Mouse (Mus musculus) lung, postnatal 36 days (tissue): Measurements from ENCODE around the gene Ddn.
A peak's percentile ranks its signal among the peaks of the same experiment; 100 is the strongest.

Experiments
- DNase-seq: peaks from one replicate; pipeline ENCODE4 v3.0.0; 2022; ENCODE audit warnings: mixed read lengths

Ddn gene

DNA sequence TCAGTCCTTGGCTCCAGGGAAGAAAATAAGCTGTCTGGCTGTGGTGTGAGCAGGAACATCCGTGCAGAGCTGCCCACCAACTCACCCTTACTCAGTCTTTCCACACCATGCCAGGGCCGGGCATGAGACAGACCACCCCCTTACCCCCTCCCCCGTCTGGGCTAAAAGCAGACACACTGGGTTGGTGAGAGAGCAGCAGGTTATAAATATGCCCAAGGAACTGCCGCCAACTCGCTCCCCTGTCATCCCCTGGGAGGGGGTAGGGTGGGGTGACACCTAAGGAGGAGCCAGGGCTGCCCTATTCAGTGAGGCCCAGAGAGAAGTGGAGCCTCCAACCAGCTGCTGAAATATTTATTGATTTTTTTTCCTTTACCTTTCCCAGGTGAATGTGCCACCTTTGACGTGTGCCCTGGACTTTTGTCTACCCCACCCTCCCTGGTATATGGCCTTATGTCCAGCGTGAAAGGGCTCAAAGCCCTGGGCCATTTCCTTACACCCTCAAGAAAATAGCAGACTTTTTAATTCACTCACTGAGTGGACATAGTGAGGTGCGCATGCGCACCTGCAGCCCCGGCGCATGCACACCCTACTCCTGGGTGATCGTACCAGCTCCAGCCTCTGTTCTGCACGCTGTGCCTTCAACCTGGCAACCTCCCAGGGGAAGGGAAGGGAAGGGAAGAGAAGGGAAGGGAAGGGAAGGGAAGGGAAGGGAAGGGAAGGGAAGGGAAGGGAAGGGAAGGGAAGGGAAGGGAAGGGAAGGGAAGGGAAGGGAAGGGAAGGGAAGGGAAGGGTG, 12.3 kb downstream of the Ddn start:
- DNase-seq: no peak

DNA sequence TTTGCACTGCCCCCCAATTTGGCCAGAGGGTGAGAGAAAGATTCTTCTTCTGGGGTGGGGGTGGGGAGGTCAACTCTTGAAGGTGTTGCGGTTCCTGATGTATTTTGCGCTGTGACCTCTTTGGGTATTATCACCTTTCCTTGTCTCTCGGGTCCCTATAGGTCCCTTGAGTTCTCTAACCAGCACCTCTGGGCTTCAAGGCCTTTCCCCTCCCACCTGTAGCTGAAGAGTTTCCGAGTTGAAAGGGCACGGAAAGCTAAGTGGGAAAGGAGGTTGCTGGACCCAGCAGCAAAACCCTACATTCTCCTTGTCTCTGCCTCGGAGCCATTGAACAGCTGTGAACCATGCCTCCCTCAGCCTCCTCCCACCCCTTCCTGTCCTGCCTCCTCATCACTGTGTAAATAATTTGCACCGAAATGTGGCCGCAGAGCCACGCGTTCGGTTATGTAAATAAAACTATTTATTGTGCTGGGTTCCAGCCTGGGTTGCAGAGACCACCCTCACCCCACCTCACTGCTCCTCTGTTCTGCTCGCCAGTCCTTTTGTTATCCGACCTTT, 16.1 kb downstream of the Ddn start:
- no peak for DNase-seq

DNA sequence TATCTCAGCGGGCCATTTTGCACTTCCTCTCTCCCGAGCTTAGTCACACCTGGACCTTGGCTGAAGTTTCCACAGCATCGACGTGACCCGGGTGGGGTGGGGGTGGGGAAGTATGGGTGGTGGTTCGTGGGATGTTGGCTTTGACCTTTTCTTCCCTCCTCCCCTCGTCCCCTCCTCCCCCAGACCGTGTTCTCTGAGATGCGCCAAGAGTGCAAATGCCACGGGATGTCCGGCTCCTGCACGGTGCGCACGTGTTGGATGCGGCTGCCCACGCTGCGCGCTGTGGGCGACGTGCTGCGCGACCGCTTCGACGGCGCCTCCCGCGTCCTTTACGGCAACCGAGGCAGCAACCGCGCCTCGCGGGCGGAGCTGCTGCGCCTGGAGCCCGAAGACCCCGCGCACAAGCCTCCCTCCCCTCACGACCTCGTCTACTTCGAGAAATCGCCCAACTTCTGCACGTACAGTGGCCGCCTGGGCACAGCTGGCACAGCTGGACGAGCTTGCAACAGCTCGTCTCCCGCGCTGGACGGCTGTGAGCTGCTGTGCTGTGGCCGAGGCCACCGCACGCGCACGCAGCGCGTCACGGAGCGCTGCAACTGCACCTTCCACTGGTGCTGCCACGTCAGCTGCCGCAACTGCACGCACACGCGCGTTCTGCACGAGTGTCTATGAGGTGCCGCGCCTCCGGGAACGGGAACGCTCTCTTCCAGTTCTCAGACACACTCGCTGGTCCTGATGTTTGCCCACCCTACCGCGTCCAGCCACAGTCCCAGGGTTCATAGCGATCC, 16.9 kb downstream of the Ddn start:
- no peak for DNase-seq

DNA sequence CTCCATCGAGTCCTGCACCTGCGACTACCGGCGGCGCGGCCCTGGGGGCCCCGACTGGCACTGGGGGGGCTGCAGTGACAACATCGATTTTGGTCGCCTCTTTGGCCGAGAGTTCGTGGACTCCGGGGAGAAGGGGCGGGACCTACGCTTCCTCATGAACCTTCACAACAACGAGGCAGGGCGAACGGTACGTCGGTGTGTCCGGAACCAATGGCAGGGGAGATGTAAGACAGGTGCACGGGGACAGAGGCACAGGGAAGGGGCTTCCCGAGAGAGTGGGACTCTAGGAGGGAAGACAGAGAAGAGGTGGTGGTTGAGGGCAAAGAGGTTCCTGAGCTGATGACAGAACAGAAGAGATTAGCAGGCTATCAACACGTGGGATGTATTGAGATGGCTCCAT, 17.5 kb downstream of the Ddn start:
- DNase-seq: no peak

DNA sequence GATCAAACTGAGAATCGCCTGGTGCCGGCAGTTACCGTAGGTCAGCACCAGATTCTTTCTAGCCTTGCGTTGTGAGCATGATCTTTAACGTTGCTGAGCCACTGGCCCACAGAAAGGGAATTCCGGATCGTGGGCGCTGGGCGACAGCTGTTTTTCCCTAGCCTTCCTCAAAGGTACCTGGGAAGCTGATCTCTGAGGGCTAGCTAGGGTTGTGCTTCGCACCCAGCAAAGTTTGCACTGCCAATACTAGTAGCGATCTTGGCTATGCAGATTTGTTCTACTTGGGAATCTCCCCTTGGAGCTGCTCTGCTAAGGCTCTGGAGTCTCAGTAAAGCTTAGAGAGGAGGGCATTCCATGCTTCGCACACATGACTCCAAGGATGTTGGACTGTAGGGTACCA, 18.1 kb downstream of the Ddn start:
- DNase-seq: no peak

DNA sequence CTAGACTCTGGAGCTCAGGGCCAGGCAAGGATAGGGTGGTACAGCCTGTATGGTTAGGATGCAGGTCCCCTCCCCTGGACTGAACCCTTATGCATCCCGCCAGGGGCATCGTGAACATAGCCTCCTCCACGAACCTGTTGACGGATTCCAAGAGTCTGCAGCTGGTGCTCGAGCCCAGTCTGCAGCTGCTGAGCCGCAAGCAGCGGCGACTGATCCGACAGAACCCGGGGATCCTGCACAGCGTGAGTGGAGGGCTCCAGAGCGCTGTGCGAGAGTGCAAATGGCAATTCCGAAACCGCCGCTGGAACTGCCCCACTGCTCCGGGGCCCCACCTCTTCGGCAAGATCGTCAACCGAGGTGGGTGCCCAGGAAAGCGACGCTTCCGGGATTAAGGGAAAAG, 18.5 kb downstream of the Ddn start:
- DNase-seq: no peak

DNA sequence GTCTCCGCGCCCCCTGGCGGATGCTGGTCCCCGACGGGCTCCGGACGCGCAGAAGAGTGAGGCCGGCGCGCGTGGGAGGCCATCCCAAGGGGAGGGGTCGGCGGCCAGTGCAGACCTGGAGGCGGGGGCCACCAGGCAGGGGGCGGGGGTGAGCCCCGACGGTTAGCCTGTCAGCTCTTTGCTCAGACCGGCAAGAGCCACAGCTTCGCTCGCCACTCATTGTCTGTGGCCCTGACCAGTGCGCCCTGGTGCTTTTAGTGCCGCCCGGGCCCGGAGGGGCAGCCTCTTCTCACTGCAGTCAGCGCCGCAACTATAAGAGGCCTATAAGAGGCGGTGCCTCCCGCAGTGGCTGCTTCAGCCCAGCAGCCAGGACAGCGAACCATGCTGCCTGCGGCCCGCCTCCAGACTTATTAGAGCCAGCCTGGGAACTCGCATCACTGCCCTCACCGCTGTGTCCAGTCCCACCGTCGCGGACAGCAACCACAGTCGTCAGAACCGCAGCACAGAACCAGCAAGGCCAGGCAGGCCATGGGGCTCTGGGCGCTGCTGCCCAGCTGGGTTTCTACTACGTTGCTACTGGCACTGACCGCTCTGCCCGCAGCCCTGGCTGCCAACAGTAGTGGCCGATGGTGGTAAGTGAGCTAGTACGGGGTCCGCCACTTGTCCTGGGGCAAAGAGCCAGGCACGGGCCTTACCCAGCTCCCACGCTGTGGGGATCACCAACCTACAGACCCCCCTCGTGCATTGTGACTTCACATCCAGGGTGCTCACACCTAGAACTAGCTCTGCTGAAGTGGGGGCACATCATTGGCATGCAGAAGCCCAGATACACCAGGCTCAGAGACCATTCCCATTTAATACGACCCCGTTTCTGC, 19.4 kb downstream of the Ddn start, which contains the start of gene Wnt1:
Wnt1 (plus strand) TSS at position 197 of the 875 bp plus-strand sequence.
- peak; percentile 70 for DNase-seq

DNA sequence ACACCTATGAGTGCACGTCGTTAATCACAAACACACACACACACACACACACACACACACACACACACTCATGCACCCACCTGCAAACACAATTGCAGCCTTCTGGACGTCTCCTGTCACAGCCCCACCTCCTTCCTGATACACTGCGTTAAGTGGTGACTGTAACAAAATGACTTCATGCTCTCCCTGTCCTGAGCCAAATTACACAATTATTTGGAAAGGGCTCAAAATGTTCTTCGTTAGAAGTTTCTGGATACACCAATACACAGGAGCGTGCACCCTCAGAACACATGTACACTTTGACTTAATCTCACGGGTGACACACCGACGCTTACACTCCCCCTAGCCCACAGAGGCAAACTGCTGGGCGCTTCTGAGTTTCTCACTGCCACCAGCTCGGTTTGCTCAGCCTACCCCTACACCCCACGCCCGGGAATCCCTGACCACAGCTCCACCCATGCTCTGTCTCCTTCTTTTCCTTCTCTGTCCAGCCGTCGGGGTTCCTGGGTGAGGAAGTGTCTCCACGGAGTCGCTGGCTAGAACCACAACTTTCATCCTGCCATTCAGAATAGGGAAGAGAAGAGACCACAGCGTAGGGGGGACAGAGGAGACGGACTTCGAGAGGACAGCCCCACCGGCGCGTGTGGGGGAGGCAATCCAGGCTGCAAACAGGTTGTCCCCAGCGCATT, 20.2 kb downstream of the Ddn start:
- DNase-seq: peak; percentile 39

DNA sequence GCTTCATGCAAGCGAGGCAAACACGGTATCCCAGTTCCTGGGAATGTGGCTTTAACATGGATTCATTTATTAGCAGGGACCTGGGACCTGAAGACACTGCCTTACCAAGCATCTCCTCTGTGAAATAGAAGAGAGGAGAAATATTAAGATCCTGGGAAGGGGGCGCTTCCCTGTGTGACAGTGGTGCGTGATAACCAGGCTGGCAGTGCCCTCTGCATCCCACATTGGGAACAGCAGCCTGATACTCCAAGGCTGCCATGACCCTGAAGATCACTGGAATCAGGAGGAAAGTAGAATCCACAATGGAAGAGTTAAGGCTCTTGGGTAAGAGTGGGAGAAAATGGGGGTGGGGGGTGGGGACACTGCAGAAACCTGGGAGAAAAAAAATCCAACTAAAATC, 21.4 kb downstream of the Ddn start:
- DNase-seq: no peak

DNA sequence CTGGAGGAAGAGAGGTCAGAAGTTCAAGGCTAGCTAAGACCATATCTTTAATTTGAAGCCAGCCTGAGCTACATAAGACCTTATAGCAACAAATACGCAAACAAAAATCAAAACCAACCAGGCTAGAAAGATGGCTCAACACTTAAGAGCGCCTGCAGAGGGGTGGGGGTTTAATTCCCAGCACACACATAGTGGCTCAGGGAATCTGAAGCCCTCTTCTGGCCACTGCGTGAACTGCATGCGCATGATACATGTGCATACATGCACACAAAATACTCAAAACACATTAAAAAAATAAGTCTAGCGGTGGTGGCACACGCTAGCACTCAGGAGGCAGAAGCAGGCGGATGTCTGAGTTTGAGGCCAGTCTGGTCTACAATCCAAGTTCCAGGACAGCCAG, 23.5 kb downstream of the Ddn start:
- peak; percentile 34 for DNase-seq

DNA sequence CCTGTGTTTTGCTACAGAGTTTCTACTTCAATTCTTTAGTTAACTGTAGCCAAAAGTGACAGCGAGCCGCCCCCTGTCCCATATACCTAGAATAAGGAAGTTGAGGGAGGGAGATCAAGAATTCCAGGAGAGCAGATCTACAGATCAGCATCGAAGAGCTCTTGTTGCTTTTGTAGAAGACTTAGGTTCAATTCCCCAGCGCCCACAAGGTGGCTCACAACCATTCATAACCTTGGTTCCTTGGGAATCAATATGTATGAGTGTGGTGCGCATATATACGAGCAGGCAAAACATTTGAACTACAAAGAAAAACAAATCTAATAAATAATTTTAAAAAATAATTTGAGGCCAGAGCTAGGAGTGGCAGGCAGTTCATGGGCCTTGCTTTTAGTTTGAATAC, 28.1 kb downstream of the Ddn start:
- DNase-seq: no peak

DNA sequence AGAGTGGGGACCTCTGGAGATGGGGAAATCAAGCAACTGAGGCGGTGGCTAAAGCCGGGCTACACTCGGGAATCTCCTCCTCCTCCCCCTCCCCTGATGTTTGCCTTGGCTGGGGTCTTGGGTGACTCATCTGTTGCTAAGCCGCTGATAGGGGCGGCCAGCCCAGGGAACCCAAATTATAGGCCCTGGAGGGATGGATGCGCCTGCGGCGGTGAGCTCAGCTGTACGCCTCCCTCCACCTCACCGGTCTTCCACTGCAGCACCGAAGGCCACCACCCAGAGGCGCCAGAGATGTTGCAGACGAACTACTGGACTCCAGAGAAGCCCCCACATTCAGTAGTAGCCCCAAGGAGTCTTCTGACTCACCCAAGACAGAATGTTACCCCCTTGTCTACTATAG, 28.7 kb downstream of the Ddn start:
- peak; percentile 23 for DNase-seq

DNA sequence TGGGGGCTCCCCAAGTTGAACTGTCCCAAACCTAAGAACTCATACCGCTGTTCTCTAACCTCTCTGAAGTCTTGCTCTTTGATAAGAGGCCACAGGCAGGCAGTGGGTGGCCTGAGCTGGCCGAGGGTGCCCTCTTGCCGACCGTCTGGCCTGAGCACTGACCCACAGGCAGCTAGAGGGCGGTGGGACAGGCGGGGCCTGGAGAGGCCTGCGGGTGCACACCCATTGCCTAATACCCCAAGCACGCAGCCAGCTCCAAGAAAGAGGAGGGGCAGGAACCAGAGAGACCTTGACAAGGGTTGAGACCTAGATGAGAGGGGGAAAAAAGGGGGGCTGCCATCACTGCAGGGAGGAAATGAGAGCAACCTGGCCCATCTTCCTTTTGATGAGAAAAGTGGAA, 29.2 kb downstream of the Ddn start:
- DNase-seq: peak; percentile 30

DNA sequence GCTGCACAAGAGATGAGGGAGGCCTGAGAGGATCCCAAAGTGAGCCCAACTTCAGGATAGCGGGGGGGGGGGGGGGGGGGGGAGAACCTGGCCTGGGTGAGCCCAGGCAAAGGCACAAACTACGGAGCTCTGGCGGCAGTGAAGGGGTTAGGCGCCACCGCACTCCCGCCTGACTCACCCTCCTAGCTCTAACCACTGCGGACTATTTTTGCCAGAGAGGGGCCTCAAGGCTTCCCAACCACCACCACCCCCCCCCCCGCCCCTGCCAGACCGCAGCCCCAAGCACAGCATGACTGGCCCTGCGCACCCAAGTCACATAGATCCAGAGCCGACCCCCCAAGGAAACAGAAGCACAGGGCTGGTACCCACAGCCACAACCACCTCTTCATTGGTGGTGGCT, 30.5 kb downstream of the Ddn start:
- DNase-seq: no peak

DNA sequence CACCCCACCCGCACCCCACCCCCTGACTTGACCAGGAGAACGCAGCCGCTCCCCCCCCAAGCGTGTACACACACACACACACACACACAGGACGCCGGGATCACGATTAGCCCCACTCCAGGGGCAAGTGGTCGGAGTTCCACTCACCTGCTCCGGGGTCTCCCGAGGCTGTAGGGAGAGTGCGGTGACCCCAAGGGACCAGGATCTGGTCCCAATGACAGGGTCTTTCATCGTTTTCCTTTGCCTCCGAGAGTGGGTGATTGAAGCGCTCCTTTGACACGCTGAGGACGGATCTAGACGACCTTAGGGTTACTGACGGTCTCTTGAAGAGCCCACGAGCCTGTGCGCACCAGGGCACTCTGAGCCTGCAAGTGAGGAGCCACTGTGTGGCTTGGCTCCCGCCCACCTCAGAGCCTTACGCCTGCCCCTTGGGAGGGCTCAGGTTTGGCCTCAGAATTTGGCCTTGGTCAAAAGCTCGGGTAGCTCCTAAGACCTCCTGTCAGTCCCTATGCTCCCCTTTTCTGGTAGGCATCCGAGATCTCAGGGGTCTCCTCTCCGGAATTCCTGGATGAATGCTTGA, 31.0 kb downstream of the Ddn start:
- no peak for DNase-seq

DNA sequence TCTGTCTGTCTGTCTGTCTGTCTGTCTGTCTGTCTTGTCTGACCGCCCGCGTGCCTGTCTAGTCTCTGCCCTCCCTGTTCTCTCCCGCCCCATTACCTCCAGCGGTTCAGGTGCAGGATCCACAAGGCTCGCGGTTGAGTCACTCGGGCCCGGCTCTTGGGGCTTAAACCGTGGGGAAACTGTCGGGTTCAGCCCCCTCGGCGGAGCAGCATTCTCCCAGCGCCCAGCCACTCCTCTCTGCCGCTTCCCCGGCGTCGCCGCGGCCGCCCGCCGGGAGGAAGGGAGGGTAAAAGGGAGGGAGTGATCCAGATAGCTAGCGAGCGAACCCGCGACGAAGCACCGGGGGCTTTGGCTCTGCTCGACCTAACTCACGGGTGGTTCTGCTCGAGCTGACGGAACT, 31.5 kb downstream of the Ddn start, which contains the start of gene Wnt10b:
Wnt10b (minus strand) TSS at position 389 of the 400 bp plus-strand sequence.
- no peak for DNase-seq

DNA sequence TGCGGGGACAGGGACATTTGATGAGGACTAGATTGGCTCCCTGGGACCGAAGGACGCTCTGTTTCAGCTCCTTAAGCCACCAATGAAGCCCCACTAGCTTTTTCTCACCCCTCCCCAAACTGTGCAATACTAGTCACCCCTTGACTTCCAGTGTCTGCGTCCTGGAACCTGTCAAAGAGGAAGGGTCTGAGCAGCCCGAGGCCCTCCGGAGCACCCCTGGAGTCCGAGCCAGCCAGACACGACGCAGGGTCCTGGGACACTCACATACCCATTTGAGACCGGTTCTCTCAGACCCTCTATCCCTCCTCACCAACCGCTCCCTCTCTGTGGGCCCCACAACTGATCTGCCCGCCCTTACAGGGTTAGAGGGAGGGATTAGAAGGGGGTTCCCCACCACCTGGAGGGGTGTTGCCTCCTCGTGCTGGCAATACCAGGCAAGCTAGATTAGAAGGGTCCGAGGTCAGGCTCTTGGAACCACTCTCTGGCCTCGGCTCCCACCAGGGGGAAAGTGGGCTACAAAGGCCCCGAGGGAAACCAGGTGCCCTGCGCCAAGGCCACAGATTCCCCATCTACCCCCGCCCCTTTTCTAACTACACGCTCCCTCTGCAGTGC, 32.2 kb downstream of the Ddn start:
- DNase-seq: no peak

DNA sequence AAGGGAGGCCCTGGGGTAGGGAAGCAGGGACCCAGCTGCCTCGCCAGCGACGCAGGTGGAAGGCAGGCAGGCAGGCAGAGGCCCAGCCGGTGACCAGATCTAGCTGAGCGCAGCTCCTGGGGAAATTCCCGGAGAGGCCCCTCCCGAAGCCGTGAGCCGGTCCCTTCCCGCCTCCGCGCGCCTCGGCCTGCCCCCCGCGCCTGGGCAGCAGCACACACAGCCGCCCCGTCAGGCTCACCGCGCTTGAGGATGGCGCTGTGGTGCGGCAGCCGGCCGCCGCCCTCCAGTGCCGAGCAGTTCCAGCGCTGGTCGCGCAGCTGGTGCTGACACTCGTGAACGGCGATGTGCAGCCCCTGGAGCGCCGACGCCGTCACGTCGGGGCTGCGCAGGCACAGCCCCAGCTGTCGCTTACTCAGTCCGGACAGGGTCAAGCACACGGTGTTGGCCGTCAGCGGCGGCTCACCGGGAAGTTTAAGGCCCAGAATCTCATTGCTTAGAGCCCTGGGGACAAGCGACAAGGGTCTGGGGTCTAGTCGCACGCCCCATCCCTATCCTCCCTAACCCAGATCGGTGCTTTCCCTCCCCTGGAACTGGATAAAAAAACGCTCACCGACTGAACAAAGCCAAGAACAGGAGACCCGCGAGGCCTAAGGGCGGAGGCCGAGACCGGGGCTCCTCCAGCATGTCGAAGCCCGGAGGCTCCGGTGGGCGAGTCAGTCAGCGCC, 32.8 kb downstream of the Ddn start:
- no peak for DNase-seq

DNA sequence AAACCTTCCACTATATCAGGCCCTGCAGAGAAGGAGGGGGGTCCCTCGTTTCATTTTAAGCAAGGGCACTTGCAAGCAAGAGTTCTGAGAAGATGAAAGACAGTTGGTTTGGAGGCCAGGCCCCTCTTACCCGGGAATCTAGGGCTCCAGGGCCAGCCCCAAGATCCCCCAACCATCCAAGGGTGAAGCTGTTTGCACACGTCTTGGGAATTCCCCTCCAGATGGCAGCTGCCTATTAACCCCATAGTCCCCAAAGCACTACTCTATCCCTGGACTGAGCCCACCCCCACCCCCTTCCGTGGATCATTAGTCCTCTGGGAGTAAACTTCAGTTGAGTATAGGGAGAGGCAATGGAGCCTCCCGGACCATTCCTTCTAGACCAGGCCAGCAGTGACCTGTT, 33.8 kb downstream of the Ddn start:
- DNase-seq: no peak

DNA sequence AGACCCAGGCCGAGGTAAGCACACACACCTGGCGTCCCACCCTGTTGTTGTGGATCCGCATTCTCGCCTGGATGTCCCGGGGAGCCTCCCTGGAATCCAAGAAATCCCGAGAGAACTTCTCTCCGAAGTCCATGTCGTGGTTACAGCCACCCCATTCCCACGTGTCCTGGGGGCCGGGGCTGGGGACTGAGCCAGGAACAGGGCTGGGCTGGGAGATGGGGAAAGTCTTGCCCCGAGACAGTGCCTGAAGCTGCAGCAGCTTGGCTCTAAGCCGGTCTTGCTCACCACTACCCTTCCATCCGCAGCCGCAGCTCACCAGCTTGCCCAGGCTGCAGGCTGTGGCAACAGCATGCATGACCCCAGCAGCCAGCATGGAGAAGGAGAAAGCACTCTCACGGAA, 35.2 kb downstream of the Ddn start:
- DNase-seq: no peak
